Mouse (Mus musculus) embryonic stem cell, embryonic (primary cell): ENCODE data around the gene Sorcs2.

Experiments
- CTCF ChIA-PET, 4 experiments: fragments of 300-600 bp in 2 of 4; fragments of 350-600 bp in 2 of 4; sonication (Branson Sonifier 250); formaldehyde crosslinking; loops; one replicate each; lab custom pipeline; 2022; ENCODE audit warnings: inconsistent platforms in 2 of 4; lab: Charles Lee
- POLR2A ChIA-PET, 4 experiments: fragments of 300-600 bp in 2 of 4; fragments of 350-600 bp in 2 of 4; sonication (Branson Sonifier 250); formaldehyde crosslinking; loops; one replicate each; lab custom pipeline; 2022; ENCODE audit warnings: antibody characterized with exemption in 4 of 4, inconsistent platforms in 1 of 4; lab: Charles Lee

Sorcs2 gene

DNA sequence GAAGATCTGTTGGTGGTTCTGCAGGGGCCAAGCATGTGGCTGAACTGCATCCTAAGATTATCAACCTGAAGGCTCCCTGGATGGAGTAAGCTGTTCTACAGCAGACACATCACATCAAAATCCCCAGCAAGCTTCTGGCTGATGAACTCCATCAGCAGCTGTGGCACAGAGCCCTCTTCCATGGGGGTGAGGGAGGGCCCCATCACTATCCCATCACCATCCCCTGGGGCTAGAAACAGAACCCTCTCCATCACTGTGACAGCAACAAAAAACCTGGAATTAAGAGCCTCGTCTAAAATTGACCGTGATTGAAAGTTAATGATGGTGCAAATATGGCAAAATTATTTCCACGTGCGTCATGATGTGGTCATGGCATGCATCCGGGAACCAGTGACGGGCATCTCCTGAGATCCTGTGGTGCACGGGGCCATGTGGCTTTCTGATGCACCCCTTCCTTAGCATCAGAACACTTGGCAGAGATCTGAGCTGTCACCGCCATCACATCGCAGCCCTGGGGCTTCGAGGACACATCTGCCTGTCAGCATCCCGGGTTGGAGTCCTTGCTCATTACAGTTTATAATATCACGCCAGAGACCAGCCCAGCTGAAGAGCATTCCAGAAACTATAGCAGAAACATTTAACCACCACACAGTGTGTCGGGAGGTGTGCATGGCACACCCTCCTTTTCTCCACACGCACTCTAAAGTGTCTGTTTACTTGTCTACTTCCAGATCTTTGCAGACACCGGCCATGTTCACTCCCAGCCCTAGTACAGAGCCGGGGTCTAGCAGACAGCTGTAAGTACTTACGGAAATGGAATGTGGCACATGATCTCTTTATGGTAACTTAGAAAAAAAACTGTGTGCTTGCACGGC is 143.1 kb downstream of the Sorcs2 start:
- CTCF ChIA-PET: interaction anchor here in 1 of 4 experiments (0.6 kb wide), 1 partner anchor 460 kb away, joined by 4 read pairs; no protein-coding TSS in a partner anchor

DNA sequence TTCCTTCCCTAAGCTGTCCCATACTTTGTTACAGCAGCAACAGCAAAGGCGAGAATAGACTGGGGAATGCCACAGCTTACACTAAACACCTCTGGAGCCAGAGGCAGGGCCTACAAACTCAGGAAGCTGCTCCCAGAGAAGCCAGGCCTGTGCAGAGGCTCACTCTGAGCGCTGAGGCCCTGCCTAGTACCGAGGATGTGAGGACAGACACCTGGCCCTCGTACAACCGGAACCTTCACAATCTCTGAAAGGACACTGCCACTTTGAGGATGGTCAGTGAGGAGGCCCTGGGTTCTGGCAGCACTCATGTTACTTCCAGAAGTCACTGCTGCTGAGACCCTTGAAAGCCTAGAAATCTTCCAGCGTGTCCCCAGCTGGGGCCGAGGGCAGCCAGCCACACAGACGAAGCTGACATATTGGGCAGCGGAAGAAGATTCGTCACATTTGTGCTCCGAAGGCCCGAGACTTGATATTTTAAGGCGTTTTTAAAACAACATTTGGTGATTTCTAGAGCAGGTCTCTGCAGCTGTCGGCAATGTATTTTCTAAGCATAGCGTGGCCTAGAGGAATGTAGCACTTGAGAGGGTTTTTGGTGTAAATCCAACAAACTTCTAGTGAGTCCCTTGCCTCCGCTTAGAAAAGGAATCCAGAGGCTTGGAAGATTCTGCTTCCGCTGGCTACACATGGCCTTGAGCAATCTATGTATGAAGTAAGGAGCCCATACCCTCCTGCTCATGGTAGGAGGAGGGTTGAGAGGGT is 145.0 kb downstream of the Sorcs2 start:
- POLR2A ChIA-PET: interaction anchor here in 1 of 4 experiments (1.3 to 2.0 kb wide), 2 partner anchors 11 to 34 kb away, joined by 3 to 4 read pairs; no protein-coding TSS in a partner anchor
- CTCF ChIA-PET: no interaction called here

More for the DNA sequence above, 143.1 kb downstream of the Sorcs2 start:
- POLR2A ChIA-PET: interaction anchor here in 2 of 4 experiments (0.6 to 1.2 kb wide), 2 partner anchors 18 to 648 kb away, joined by 3 to 5 read pairs; no protein-coding TSS in a partner anchor

DNA sequence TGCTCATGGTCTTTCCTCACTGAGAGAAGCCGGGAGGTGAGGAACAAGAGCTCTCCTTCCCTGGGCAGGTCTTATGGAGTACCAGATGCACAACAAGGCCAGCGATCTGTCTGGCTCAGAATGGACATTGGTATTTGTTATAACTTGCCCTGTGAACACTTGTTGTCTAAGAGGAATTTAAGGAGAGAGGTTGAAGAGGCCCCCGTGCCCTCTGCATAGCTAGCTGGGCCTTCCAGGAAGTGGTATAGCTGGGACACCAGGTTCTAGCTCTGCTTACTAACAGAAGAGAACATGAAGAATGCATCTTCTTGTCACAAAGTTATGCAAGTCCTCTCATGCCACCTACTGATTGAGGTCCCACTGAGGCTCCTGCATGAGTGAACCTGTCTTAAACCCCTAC is 149.9 kb downstream of the Sorcs2 start:
- ChIA-PET POLR2A (interaction anchor here in 2 of 4 experiments (1.4 to 3.9 kb wide), 3 partner anchors 9 to 12 kb away, joined by 7 to 17 read pairs (median 8); no protein-coding TSS in a partner anchor), CTCF (interaction anchor here in 1 of 4 experiments (0.5 kb wide), 1 partner anchor 563 kb away, joined by 5 read pairs; no protein-coding TSS in a partner anchor)

DNA sequence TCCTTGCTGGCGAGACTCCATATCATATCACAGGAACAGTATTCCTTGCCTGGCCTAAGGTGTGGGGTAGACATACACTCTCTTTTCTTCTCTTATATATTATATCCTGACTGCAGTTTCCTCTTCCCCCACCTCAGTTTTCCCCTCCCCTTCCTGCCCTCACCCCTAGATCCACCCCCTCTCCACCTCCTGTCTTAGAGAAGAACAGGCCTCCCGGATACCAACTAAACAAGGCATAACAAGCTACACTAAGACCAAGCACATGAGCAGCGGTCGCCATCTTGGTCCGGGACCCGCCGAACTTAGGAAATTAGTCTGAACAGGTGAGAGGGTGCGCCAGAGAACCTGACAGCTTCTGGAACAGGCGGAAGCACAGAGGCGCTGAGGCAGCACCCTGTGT is 160.4 kb downstream of the Sorcs2 start:
- POLR2A ChIA-PET: interaction anchor here (0.6 to 2.4 kb wide), 11 partner anchors 10 to 1548 kb away, joined by 3 to 17 read pairs (median 3); partner anchors contain the start of genes Grpel1 (in 1 of the 4) and Sorcs2 (in 1 of the 4)
- CTCF ChIA-PET: interaction anchor here in 1 of 4 experiments (0.6 kb wide), 1 partner anchor 35 kb away, joined by 4 read pairs; no protein-coding TSS in a partner anchor

DNA sequence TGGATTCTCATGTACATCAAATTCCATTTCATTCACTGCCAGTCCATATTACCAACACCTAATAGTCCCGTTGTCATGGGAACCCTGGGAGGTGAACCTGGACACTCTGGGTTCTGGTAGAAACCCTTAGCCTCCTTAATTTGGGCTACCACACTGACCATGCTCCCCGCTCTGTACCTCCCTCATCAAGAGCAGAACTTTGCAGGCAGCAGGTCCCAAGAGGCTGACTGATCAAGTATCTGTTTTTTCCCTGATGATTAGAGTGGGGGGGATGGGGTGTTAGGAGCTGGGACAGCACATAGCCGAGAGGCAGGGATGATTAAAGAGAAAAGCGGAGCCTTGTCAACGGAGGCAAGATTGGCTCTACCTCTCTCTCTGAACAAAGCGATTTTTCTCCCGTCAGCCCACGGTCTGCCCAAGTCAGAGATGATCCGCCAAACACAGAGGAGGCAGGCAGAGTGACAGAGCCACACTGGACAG is 167.6 kb downstream of the Sorcs2 start:
- POLR2A ChIA-PET: no interaction called here

DNA sequence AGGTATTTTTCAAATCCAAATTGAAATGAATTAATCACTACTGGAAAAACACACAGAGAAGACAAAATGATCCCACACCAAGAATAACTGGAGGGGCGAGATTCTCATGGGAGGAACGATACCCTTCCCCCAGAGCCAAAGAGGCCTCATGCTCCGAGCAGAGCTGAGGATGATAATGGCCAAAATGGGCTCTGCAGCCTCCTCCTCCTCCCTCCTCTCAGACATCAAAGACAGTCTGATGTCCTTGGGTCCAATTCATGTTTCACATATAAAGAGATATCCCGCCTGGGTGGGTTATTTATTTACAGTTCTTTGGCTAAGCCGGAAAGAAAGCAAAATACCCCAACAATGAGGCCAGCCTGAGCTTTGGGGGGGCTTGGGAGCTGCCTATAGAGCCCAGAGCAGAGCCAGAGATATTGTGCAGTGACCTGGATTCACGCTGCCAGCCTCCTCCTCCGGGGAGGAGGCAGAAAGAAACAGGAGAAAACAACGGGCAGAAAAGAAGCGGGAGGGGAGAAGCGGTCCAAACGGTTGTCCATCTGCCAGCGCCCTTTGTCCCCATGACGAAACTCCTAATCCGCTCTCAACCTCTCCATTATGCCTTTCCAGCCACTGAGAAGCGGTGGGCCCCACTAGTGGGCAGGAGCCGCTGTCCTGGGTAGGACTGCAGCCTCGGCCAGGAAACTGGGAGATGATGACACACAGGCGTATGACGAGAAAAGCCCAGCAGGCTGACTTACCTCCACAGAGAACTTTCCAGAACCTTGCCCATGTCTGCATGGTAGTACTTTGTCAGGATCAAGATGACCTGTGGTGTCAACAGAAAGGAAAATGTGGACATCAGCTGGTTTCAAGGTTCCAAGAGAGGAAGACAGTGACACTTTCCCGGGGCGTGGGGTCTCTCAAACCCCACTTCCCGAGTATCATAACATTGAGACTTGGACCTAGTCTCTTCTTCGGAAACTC is 169.3 kb downstream of the Sorcs2 start:
- ChIA-PET CTCF (interaction anchor here in 1 of 4 experiments (0.5 kb wide), 1 partner anchor 165 kb away, joined by 3 read pairs; no protein-coding TSS in a partner anchor), POLR2A (no interaction called here)

More for the DNA sequence above, 167.6 kb downstream of the Sorcs2 start:
- CTCF ChIA-PET: no interaction called here

DNA sequence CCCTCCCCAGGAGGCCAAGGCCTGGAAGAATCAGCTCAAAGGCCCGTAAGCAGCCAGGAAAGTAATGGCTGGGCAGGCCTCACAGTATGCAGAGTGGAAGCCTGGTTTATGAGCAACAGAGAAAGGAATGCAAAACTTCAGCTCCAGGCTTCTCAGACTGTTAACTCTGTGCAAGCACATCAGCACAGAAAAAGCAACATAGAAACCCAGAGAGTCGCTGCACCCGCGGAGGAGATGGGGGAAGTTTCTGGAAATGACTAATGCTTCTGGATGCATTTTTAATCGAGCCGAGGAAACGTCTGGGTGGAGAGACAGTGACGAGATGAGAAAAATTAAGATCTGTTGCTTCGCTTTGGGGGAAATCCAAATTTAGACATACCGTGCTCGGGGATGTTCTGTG is 171.6 kb downstream of the Sorcs2 start:
- ChIA-PET POLR2A (no interaction called here), CTCF (no interaction called here)

DNA sequence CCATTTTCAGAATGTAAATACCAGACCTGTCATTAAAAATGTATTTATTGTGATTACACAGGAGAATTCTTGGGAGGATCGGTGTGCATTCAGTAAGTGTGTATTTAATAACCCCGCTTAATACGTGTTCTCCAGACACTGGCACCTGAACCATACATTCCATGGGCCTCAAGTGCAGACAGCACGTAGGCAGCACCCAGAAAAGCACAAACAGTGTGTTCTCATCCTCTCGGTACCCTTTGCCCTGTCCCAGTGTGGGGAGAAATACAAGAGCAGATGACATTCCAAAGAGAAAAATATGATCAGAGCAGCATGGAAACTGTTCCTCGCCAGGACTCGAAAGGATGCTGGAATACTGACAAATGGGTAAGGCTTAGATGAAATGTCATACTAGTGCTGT is 172.1 kb downstream of the Sorcs2 start:
- ChIA-PET CTCF (no interaction called here), POLR2A (interaction anchor here in 1 of 4 experiments (1.6 kb wide), 1 partner anchor 11 kb away, joined by 4 read pairs; no protein-coding TSS in a partner anchor)

DNA sequence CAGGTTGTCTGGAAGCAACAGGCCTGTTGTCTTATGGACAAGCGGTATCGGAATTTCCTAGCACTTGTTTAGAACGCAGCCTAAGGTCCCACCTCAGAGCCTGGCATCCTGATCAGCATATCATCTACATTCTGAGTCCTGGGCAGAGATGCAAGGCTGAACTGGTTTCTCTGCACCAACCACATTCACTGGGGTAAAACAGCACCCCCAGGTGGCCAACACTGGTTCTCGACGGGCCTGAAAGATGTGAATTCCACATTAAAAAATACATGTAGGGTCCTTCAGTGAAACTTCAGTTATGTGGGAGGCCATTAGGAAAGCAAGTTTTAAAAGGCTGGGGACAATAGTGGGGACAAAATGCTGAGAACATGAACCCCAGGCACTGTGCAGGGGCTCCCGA is 174.2 kb downstream of the Sorcs2 start:
- ChIA-PET CTCF (interaction anchor here in 2 of 4 experiments (0.6 kb wide), 2 partner anchors 190 kb away, joined by 3 read pairs; no protein-coding TSS in a partner anchor), POLR2A (no interaction called here)

DNA sequence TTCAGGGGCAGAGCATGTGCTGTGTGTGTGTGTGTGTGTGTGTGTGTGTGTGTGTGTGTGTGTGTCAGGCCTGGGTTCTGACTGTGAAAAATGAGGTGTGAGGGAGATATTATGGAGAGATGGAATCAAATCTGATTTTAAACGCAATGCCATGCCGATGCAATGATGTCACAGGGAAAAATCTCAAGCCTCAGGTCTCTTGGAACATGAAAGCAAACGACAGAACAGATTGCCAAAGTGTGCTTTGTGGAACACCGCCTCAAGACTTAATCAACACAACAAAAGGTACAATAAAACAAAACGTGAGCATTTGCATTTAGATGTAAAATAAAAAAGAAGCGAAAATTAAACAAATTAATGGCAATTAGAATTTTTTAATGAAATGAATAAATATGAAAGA is 177.3 kb downstream of the Sorcs2 start:
- CTCF ChIA-PET: interaction anchor here in 2 of 4 experiments (1.4 to 1.5 kb wide), 2 partner anchors 176 to 177 kb away, joined by 3 to 5 read pairs; partner anchors contain the start of gene Sorcs2 (in 1 of the 2)

DNA sequence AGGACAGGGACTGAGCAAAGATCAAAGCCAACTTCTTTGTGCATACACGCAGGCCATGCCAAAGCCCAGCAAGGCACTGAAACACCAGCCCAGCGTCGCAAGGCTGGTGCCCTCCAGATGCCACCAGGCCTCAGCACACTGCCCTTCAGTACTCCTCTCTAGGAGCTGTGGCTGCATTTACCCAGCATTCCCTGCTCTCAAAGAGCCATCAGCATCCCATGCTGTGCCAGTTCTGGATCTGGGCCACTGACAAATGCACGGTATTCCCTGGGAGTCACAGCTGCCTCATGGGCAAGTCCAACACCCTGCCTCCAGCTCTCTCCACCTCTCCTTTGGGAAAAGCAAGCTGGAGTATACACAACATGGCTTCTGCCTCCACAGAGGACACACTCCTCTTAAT is 177.8 kb downstream of the Sorcs2 start:
- ChIA-PET CTCF (interaction anchor here in 3 of 4 experiments (1.0 to 1.5 kb wide), 3 partner anchors 176 to 178 kb away, joined by 3 to 5 read pairs (median 5); partner anchors contain the start of gene Sorcs2 (in 2 of the 3)), POLR2A (interaction anchor here in 1 of 4 experiments (0.5 kb wide), 1 partner anchor 98 kb away, joined by 4 read pairs; no protein-coding TSS in a partner anchor)

More for the DNA sequence above, 177.3 kb downstream of the Sorcs2 start:
- POLR2A ChIA-PET: no interaction called here

DNA sequence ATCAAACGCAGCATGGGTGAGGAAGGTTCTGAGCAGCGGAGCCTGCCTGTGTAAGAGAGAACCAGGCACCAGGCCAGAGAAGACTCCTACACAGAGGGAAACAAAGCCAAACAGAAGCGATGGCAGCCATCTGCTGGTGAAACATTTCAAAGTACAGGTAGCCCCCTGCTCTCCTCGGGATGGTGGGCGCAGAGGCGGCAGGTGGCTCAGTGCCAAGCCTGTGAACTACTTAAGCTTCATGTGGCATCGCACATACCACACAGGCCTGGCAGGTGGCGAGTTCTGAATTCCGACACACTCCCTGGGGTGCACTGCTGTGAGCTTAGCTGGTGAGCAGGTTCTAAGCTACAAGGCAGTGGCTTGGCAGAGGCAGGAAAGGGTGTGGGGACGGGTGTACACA is 184.6 kb downstream of the Sorcs2 start:
- ChIA-PET CTCF (no interaction called here), POLR2A (interaction anchor here in 1 of 4 experiments (0.7 kb wide), 1 partner anchor 121 kb away, joined by 5 read pairs; no protein-coding TSS in a partner anchor)

DNA sequence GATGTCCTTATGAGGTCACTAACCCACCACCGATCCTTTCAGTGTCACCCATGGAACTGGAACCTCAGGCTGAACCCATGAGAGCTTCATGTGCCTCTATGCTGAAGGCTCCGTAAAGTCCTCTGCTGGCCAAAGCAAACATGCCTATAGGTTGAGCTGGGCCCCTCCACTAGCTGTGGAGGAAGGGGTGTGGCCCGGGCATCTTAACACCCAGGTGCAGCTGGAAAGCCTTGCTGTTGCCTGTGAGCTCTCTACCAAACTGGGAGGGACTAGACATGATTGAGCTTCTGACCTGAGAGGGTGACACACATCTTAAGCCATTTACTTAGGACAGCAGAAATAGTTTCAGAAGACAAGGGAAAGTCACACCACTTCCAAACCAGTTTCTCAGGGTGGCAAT is 189.1 kb downstream of the Sorcs2 start:
- POLR2A ChIA-PET: no interaction called here
- CTCF ChIA-PET: interaction anchor here in 1 of 4 experiments (0.6 kb wide), 1 partner anchor 774 kb away, joined by 3 read pairs; no protein-coding TSS in a partner anchor

DNA sequence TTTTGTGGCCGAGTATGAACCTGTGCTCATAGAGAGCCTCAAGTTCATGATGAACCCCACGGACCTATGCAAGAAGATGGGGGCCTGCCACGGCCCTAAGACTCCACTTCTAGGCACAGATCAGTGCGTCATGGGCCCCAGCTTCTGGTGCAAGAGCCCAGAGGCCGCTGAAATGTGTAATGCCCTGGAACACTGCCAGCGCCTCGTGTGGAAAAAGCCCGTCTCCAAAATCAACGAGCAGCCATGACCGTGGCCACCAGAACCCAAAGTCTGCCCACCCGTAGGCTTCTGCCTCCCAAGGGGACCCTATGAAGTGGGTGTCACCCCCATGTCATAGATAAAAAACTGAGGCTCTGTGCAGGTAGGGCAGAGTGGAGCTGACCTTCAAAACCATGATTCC is 192.5 kb downstream of the Sorcs2 start:
- ChIA-PET POLR2A (no interaction called here), CTCF (no interaction called here)

DNA sequence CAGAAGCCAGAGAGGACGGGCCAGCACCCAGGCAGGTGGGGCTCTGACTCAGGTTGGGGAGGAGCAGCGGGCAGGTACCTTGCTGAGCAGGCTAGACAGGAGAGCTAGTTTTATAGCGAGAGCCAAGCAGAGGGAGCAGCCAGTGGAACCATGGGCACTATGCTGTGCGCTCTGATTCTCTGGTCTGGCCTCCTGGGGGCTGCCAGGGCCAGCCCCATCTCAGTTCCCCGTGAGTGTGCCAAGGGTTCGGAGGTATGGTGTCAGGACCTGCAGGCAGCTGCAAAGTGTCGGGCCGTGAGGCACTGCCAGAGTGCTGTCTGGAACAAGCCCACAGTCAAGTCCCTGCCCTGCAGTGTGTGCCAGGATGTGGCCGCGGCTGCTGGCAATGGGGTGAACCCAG is 194.0 kb downstream of the Sorcs2 start, which contains the start of gene Psapl1:
Gene Psapl1 (plus strand): TSS at position 106 of the 400 bp plus-strand sequence.
- CTCF ChIA-PET: no interaction called here
- POLR2A ChIA-PET: interaction anchor here in 1 of 4 experiments (1.3 kb wide), 1 partner anchor 11 kb away, joined by 3 read pairs; no protein-coding TSS in a partner anchor

DNA sequence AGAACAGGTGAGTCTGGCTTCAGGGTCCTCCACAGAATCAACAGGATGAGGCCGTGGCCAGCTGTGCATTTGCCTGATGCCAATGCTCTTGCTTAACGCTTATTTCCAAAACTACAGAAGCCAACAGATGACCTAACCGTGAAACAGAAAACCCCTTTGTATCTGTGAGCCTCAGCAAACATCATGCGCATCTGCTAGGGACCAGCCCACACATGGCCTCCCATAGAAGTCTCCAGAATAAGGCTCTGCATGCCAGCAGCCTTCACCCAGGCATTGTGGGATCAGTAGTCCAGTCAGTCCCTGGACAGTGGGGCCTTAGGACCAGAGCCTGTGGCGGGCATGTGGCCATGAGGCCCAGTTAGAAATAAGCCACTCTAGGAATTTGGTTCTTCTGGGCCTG is 194.5 kb downstream of the Sorcs2 start:
- CTCF ChIA-PET: no interaction called here
- POLR2A ChIA-PET: interaction anchor here in 1 of 4 experiments (1.3 kb wide), 1 partner anchor 10 kb away, joined by 3 read pairs; no protein-coding TSS in a partner anchor

DNA sequence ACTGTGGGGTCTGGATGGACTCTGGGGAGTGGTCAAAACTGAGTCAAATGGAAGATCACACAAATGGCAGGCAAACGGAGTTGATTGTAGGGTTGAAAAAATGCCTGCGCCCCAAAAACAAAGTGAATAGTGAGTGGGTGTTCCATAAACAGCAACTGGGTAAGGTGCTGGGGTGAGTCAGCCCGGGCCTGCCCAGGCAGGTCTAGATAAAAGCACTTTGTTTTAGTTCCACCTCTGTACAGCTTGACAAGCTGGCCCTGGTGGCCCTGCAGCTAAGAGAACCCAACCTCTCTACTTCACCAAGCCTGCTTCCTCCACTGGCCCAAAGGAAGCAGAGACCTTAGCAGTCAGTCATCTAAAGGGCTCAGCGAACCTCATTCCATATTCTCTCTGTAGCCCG is 195.2 kb downstream of the Sorcs2 start:
- POLR2A ChIA-PET: interaction anchor here in 2 of 4 experiments (0.6 to 1.3 kb wide), 2 partner anchors 10 to 43 kb away, joined by 3 read pairs; no protein-coding TSS in a partner anchor

More for the DNA sequence above, 195.2 kb downstream of the Sorcs2 start:
- CTCF ChIA-PET: interaction anchor here in 1 of 4 experiments (0.6 kb wide), 1 partner anchor 1071 kb away, joined by 3 read pairs; no protein-coding TSS in a partner anchor
